ENCODE assay signal across 16 mouse cellular contexts in the genomic region with DNA sequence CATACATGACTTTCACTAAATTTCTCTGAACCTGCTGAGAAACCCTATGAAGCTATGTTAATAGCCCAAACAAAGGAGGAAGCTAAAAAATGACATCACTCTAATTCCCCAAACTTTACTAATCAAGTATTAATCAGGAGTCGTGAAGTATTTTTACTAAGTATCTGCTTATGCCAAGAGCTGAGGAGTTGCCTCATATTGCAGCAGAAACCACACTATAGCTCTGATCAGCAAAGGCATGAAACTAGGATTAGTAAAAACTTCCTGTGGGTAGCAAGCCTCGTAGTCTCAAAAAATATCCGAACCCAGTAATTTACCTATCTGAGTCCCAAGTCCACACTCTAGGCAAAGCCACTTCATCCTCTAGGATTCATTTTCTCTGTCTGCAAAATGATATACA. TPM values are rescaled to one million over a fixed set of nuclear protein-coding genes. Genes with fewer than 3 reads are reported as not detected.
"Had no signal": no experiment of that assay in that cellular context is flagged by ENCODE, and none has a peak within 500 bp of the region (broad histone marks: within the 10 kb centered on the region; RNA-seq: fewer than 3 reads in every experiment).

No protein-coding gene starts in this region.

- H3K36me3 ChIP-seq: neural tube, embryonic 12.5 days; neural tube, embryonic 13.5 days; neural tube, embryonic 15.5 days; stomach, embryonic 15.5 days had no signal

- H3K4me2 ChIP-seq: neural tube, embryonic 12.5 days; neural tube, embryonic 13.5 days; neural tube, embryonic 15.5 days; stomach, embryonic 15.5 days had no signal

- DNase-seq: retina, postnatal 1 day; right cerebral cortex, adult 18-20 months; right cerebral cortex, postnatal 14 days; right cerebral cortex, postnatal 25 days; right cerebral cortex, postnatal 4 days; spleen, adult 18-20 months; thymus, adult 18-20 months; thymus, adult 2 months; thymus, postnatal 14 days; thymus, postnatal 25 days; thymus, postnatal 4 days had no signal

- H3K4me3 ChIP-seq: neural tube, embryonic 12.5 days; neural tube, embryonic 13.5 days; neural tube, embryonic 15.5 days; stomach, embryonic 15.5 days had no signal

- H3K27me3 ChIP-seq: neural tube, embryonic 12.5 days; neural tube, embryonic 13.5 days; neural tube, embryonic 15.5 days; stomach, embryonic 15.5 days had no signal

RNA-seq across cellular contexts. Expression of a gene that starts 55.5 kb away (rescaled TPM):
- total RNA-seq: neutrophil, adult 5-6 weeks had no signal
